Mouse (Mus musculus) forebrain, postnatal 0 days (tissue): ENCODE data around the gene Atp1a1. TPM values are rescaled to one million over a fixed set of nuclear protein-coding genes. Genes with fewer than 3 reads are reported as not detected.
A peak's percentile ranks its signal among the peaks of the same experiment; 100 is the strongest.

Experiments used
- ATAC-seq: fragments of 200-750 bp; cut with Nextera tagmentation; 2 replicates; pipeline ENCODE4 v1.8.0; 2017; ENCODE audit warnings: mild to moderate bottlenecking, moderate library complexity
- DNase-seq: peaks from one replicate; pipeline ENCODE4 v3.0.0-alpha.2; 2015
- H3K27ac ChIP-seq: fragments of 300-500 bp; sonication (generic); 2 replicates; pipeline ENCODE4 v1.5.1; 2014; ENCODE audit warnings: low read depth, mild to moderate bottlenecking, antibody characterized with exemption, low read length, moderate library complexity, mixed read lengths
- H3K27me3 ChIP-seq: fragments of 300-500 bp; sonication (generic); 2 replicates; pipeline ENCODE4 v1.6.1; 2014; ENCODE audit warnings: mild to moderate bottlenecking, low read length, mixed read lengths; ENCODE audit not compliant: insufficient read depth
- H3K36me3 ChIP-seq: fragments of 300-500 bp; sonication (generic); 2 replicates; pipeline ENCODE4 v1.6.1; 2014; ENCODE audit warnings: mild to moderate bottlenecking, moderate library complexity; ENCODE audit not compliant: insufficient read depth
- H3K4me1 ChIP-seq: fragments of 300-500 bp; sonication (generic); 2 replicates; pipeline ENCODE4 v1.6.1; 2014; ENCODE audit warnings: antibody characterized with exemption; ENCODE audit not compliant: insufficient read depth
- H3K4me2 ChIP-seq: fragments of 300-500 bp; sonication (generic); 2 replicates; pipeline ENCODE4 v1.6.1; 2014; ENCODE audit warnings: low read depth, mild to moderate bottlenecking, moderate library complexity
- H3K4me3 ChIP-seq: fragments of 300-500 bp; sonication (generic); 2 replicates; pipeline ENCODE4 v1.5.1; 2014; ENCODE audit warnings: low read depth, low read length, mixed read lengths
- H3K9ac ChIP-seq: fragments of 300-500 bp; sonication (generic); 2 replicates; pipeline ENCODE4 v1.6.1; 2014; ENCODE audit warnings: mild to moderate bottlenecking
- H3K9me3 ChIP-seq: fragments of 300-500 bp; sonication (generic); 2 replicates; pipeline ENCODE4 v1.6.1; 2016; ENCODE audit warnings: low read length
- CTCF ChIP-seq: sonication (generic); IDR thresholded peaks from 2 replicates; pipeline ENCODE4 v1.5.1; 2016; ENCODE audit warnings: antibody characterized with exemption, control low read depth, low read depth
- whole genome bisulfite sequencing: fragments of 180-500 bp; shearing (Covaris S2); extraction: QIAGEN DNeasy Blood & Tissue Kit; methylation state at CpG from one replicate; pipeline ENCODE4 v1.1.7; 2014; 5-methylcytosine and 5-hydroxymethylcytosine counted together
- polyA plus RNA-seq: library from polyadenylated mRNA; unstranded; fragments of >200 nt; fragmentation: Nextera tagmentation; extraction: Ambion mirVana; gene quantifications from 2 replicates; pipeline ENCODE4 v1.2.1, GENCODE M21; 2015
- total RNA-seq: library from RNA; depleted of rRNA; stranded (reverse); fragments of >200 nt; gene quantifications from 2 replicates; pipeline ENCODE4 v1.2.3, GENCODE M21; 2014; rRNA removed

The Atp1a1 gene
- total RNA-seq (160 and 199 TPM in 2 replicates), polyA plus RNA-seq (50.2 and 53.7 TPM in 2 replicates)

- peak within 1 kb of the TSS; percentile 64 for H3K4me2 ChIP-seq
- WGBS, result under 1% methylated on average over 57 of the region's 64 CpGs
- peak; percentile 97 for DNase-seq
- TF ChIP-seq CTCF, result peak; percentile 24; the same call in 1 of the 2 replicates
- H3K36me3 ChIP-seq, result no peaks in the 10 kb centered on the region
- ATAC-seq, result peak; percentile 96
- peak within 1 kb of the TSS; percentile 77 for H3K4me3 ChIP-seq
- no peaks in the 10 kb centered on the region for H3K27me3 ChIP-seq
- peak within 1 kb of the TSS; percentile 93 for H3K27ac ChIP-seq
- peak within 1 kb of the TSS; percentile 95 for H3K9ac ChIP-seq
- H3K4me1 ChIP-seq, result peaks cover 29% of the 10 kb centered on the region
- H3K9me3 ChIP-seq, result no peaks in the 10 kb centered on the region
These were observed at the start of gene Atp1a1 for GRCm38 (mm10) chr3:101604550-101605223. Gene Atp1a1, minus strand, starts transcription at chr3:101604684.

GRCm38 (mm10) chr3:101653446-101653845 is 49.0 kb upstream of the Atp1a1 start:
- no peak for TF ChIP-seq CTCF
- no peak overlapping the region for H3K4me2 ChIP-seq
- H3K36me3 ChIP-seq, result no peaks in the 10 kb centered on the region
- no peak overlapping the region for H3K4me3 ChIP-seq
- ATAC-seq (peak; percentile 78), DNase-seq (peak; percentile 48)
- H3K27ac ChIP-seq, result peak overlapping the region; percentile 15; the same call in 1 of the 2 replicates
- H3K9ac ChIP-seq, result no peak overlapping the region
- no peaks in the 10 kb centered on the region for H3K27me3 ChIP-seq
- H3K9me3 ChIP-seq, result no peaks in the 10 kb centered on the region
- 47% methylated on average over 7 of the region's 7 CpGs for WGBS
- H3K4me1 ChIP-seq, result no peaks in the 10 kb centered on the region

- no peak overlapping the region for H3K4me2 ChIP-seq
- H3K9me3 ChIP-seq, result no peaks in the 10 kb centered on the region
- H3K4me3 ChIP-seq, result no peak overlapping the region
- H3K27me3 ChIP-seq, result no peaks in the 10 kb centered on the region
- H3K9ac ChIP-seq, result no peak overlapping the region
- H3K36me3 ChIP-seq, result no peaks in the 10 kb centered on the region
- H3K4me1 ChIP-seq, result no peaks in the 10 kb centered on the region
- TF ChIP-seq CTCF, result no peak
- H3K27ac ChIP-seq, result no peak overlapping the region
- DNase-seq (peak; percentile 17), ATAC-seq (no peak)
- WGBS, result 57% methylated on average over 2 of the region's 2 CpGs
These were observed 48.5 kb upstream of the Atp1a1 start for GRCm38 (mm10) chr3:101652967-101653366.

GRCm38 (mm10) chr3:101650328-101650727 is 45.8 kb upstream of the Atp1a1 start:
- no peak for TF ChIP-seq CTCF
- WGBS, result 84% methylated on average over 2 of the region's 2 CpGs
- no peaks in the 10 kb centered on the region for H3K9me3 ChIP-seq
- H3K9ac ChIP-seq, result no peak overlapping the region
- no peaks in the 10 kb centered on the region for H3K27me3 ChIP-seq
- H3K4me3 ChIP-seq, result no peak overlapping the region
- DNase-seq (no peak), ATAC-seq (no peak)
- H3K36me3 ChIP-seq, result no peaks in the 10 kb centered on the region
- no peak overlapping the region for H3K4me2 ChIP-seq
- H3K27ac ChIP-seq, result no peak overlapping the region
- H3K4me1 ChIP-seq, result no peaks in the 10 kb centered on the region; the same call in 1 of the 2 replicates

GRCm38 (mm10) chr3:101649271-101649670 is 44.8 kb upstream of the Atp1a1 start:
- DNase-seq, result no peak
- Histone ChIP-seq H3K4me1 (no peaks in the 10 kb centered on the region; the same call in 1 of the 2 replicates), H3K9ac (no peak overlapping the region), H3K27me3 (no peaks in the 10 kb centered on the region), H3K36me3 (no peaks in the 10 kb centered on the region), H3K4me3 (no peak overlapping the region), H3K27ac (no peak overlapping the region), H3K4me2 (no peak overlapping the region), H3K9me3 (no peaks in the 10 kb centered on the region)
- no peak for ATAC-seq
- TF ChIP-seq CTCF, result no peak
- WGBS, result 66% methylated on average over 2 of the region's 2 CpGs

GRCm38 (mm10) chr3:101648096-101648793 is 43.8 kb upstream of the Atp1a1 start:
- ATAC-seq (no peak), DNase-seq (no peak)
- H3K4me2 ChIP-seq, result no peak overlapping the region
- H3K36me3 ChIP-seq, result no peaks in the 10 kb centered on the region
- H3K9me3 ChIP-seq, result no peaks in the 10 kb centered on the region
- H3K27me3 ChIP-seq, result no peaks in the 10 kb centered on the region
- H3K4me3 ChIP-seq, result no peak overlapping the region
- no peaks in the 10 kb centered on the region; the same call in 1 of the 2 replicates for H3K4me1 ChIP-seq
- no peak overlapping the region for H3K9ac ChIP-seq
- no peak overlapping the region for H3K27ac ChIP-seq
- no peak for TF ChIP-seq CTCF
- 79% methylated on average over 13 of the region's 13 CpGs for whole genome bisulfite sequencing

- Histone ChIP-seq H3K27ac (no peak overlapping the region), H3K27me3 (no peaks in the 10 kb centered on the region), H3K9me3 (no peaks in the 10 kb centered on the region), H3K36me3 (no peaks in the 10 kb centered on the region), H3K4me2 (no peak overlapping the region), H3K4me3 (no peak overlapping the region), H3K9ac (no peak overlapping the region), H3K4me1 (no peaks in the 10 kb centered on the region; the same call in 1 of the 2 replicates)
- no peak for DNase-seq
- WGBS, result 24% methylated on average over 5 of the region's 5 CpGs
- no peak for ATAC-seq
- TF ChIP-seq CTCF, result no peak
These were observed 42.3 kb upstream of the Atp1a1 start for GRCm38 (mm10) chr3:101646806-101647205.
